Mouse (Mus musculus): Measurements from ENCODE around the gene Klhl41.
"Not testable (repeated sequence)": the region's sequence is repeated elsewhere in the genome, so short reads cannot be mapped to it uniquely, and the experiment has no call there.

Klhl41 gene

DNA sequence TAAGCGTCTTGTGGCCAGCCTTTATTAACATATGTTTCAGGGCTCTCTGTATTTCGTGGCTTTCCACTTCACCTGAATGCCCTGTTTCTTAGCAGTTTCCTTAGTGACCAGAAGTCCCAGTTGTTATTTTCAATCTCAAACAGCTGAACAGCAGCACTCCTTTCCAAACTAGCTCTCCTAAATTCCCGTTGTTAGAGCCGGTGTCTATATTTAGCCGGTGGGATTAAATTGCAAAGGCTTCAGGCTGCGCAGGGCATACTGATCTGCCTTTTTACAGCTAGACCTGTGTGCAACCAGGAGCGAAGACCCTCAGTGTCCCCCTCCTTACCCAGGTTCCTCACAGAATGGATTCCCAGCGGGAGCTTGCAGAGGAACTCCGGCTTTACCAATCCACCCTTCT is at the start of gene Klhl41:
Gene Klhl41 (plus strand): TSS at position 268 of the 400 bp plus-strand sequence.
- no peak for DNase-seq (ENCODE audit: low read depth)

GRCm38 (mm10) chr2:69629215-69629614 is 40.7 kb upstream of the Klhl41 start:
- no peak for DNase-seq (ENCODE audit: low read depth)

- DNase-seq (ENCODE audit: low read depth) = no peak
Observed at GRCm38 (mm10) chr2:69629914-69630313, 40.0 kb upstream of the Klhl41 start.

GRCm38 (mm10) chr2:69630792-69631191 is 39.1 kb upstream of the Klhl41 start:
- DNase-seq (ENCODE audit: low read depth) = no peak

DNA sequence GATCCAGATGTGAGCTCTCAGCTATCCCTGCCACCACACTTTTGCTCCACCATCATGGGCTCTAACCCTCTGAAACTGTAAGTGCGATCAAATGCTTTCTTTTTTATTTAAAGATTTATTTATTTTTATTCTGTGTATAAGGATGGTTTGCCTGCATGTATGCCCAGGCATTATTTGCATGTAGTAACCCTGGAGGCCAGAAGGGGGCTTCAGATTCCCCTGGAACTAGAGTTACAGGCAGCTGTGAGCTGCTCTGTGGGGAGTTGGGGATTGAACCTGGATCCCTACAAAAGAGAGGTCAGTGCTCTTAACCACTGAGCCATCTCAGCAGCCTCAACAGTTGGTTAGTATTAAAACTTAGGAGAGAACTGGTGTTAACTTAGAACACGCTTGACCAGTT is 38.5 kb upstream of the Klhl41 start:
- DNase-seq (ENCODE audit: low read depth) = peak; percentile 59

GRCm38 (mm10) chr2:69635064-69635701 is 34.7 kb upstream of the Klhl41 start:
- peak; percentile 91 for DNase-seq (ENCODE audit: low read depth)

- peak; percentile 84 for DNase-seq (ENCODE audit: low read depth)
Observed at GRCm38 (mm10) chr2:69635807-69636206, 34.1 kb upstream of the Klhl41 start.

- not testable (repeated sequence) for DNase-seq (ENCODE audit: low read depth)
Observed at GRCm38 (mm10) chr2:69637989-69638388, 31.9 kb upstream of the Klhl41 start.

- no peak for DNase-seq (ENCODE audit: low read depth)
Observed at GRCm38 (mm10) chr2:69640100-69640499, 29.8 kb upstream of the Klhl41 start.

DNA sequence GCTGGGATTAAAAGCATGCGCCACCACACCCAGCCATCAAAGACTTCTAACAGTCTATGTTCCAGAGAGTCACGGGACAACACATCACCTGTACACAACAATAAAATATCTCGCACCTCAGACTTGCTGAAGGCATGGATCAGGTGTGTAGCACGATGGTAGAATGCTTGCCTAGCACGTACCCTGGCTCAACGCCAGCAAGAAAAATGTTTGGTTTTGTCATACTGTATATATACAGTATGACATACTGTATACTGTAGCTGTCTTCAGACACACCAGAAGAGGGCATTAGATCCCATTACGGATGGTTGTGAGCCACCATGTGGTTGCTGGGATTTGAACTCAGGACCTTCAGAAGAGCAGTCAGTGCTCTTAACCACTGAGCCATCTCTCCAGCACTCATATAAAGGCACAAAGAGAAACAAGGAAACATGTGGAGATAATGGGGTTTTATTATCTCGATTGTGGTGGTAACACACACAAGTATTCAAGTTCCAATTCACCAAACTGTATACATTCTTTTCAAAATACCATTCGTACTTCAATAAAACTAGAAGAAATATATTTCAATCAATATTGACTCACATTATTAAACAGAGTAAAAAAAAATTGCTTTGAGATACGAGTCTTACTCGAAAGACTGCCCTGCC is 24.8 kb upstream of the Klhl41 start:
- no peak for DNase-seq (ENCODE audit: low read depth)

DNA sequence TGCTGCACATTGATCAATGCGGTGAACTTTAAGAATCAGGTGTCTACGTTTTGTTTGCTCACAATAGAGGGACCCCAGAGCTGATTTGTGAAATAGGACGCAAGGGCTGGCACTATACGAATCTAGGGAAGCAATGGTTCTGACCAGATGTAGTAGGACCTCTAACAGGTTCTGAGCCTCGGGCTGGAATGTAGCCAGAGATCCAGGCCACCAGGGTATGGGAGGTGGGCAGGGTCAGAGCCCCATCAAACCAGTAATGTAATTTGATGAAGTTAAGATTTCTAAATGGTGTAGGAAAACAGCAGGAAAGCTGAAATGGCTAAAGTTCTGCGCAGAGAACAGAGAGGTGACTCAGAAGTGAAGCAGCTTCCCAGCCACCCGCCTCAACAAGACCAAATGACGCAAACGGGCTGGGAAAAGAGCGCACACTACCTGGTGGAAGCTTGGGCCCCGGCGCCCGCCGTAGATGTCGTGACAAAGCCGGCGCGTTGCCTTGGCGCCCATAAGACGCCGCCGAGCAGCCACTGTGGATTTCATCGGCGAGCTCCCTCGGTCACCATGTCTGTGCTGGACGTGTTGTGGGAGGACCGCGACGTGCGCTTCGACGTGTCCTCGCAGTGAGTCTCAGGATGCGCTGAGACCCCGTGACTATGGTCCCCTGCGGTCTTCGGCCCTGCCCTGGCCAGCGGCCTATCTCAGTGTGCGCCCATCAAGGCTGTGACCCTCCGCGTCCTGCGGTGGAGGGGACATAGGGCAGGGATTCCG is 23.0 kb upstream of the Klhl41 start, which contains the start of gene Bbs5:
Gene Bbs5 (plus strand): TSS at position 446 of the 765 bp plus-strand sequence.
- DNase-seq (ENCODE audit: low read depth) = peak; percentile 53

DNA sequence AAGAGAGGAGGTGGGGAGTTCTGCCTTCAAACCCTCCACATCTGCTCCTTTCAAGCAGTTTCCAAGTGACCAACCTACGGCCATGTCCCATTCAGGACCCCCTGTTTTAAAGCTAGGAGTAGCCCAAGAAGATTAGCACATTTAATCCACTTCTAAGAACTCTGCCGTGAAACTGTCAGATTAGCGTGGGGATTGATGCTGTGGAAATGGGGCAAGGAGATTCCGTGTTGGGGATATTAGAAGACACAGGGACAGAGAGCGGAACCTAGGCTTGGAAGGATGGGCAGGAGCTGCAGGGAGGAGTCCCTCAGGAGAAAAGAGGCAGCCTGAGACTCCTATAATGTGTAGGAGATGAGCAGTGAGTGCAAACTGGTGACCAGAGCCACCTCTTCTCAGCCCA is 20.2 kb upstream of the Klhl41 start:
- DNase-seq (ENCODE audit: low read depth) = no peak

DNA sequence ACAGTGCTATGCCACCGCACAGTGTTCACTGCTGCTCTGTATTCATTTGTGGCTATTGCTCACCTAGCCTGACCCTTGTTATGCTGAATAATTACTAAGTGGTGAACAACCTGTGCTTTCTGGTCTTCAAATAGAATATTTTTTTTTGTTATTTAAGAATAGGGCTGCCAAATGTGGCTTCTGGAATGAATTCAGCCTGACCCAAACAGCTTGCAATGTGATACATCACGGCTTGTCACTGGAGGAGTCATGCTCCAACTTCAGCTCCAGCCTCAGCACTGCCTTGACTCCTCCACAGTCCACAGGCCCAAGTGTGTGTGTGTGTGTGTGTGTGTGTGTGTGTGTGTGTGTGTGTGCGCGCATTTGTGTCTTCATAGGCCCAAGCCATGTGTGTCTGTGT is 10.6 kb upstream of the Klhl41 start:
- DNase-seq (ENCODE audit: low read depth) = no peak

DNA sequence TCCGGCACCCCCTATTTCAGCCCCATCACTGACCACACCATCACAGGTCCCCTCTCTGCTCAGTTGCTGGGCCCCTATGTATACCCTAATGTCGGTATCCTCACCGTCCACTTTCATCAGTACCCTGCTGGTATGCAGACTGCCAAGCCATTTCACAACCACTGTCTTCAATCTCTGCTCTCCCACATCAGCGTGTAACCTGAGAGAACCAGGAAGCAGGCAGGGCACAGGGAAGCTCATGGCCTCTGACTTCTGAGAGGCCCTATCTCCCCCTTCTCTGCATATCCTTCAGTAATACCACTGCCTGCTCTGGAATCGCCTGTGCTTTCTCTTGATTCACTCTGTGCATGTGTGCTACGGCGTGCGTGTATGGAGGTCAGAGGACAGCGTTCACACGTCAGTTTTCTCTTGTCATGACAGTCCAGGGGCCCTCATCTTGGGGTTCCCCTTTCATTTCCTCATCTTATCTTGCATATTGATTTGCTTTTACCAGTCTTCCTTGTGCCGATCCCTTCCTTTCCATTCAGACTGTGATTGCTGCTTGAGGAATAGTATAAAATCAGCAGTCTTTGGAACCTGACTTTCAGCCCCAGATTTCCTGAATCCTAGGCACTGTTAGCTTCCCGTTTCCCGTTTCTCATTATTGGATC is 6.0 kb upstream of the Klhl41 start:
- no peak for DNase-seq (ENCODE audit: low read depth)

- DNase-seq (ENCODE audit: low read depth) = no peak
Observed at GRCm38 (mm10) chr2:69667656-69668055, 2.3 kb upstream of the Klhl41 start.

GRCm38 (mm10) chr2:69668414-69668813 is 1.5 kb upstream of the Klhl41 start:
- DNase-seq (ENCODE audit: low read depth) = no peak

GRCm38 (mm10) chr2:69673723-69674122 is 3.8 kb downstream of the Klhl41 start:
- DNase-seq (ENCODE audit: low read depth) = no peak

DNA sequence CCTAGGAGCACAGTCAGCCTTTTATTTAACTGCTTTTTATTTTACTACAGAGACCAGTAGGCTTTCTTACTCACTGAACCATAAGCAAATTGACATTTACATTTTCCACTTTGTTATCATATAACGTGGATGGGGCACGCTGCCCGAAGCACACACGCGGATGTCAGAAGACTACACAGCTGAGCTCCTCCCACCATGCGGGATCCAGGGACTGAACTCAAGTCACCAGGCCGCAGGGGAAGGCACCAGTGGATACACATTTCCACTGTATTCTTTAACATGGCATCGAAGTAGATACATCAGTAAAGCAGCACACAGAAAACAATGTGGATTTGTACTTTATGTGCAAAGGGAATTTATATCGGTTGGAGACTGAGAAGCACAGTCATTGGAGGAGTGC is 5.3 kb downstream of the Klhl41 start:
- no peak for DNase-seq (ENCODE audit: low read depth)

DNA sequence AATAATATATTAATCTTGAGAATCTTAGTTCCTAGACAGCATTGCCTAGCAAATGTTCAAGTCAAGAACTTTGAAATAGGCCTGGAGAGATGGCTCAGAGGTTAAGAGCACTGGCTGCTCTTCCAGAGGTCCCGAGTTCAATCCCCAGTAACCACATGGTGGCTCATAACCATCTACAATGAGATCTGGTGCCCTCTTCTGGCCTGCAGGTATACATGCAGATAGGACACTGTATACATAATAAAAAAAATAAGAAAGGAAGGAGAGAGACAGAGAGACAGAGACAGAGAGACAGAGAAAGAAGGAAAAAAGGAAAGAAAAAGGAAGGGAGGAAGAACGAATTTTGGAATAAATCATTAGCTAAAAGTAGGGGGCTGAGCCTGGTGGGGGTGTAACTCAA is 6.8 kb downstream of the Klhl41 start:
- DNase-seq (ENCODE audit: low read depth) = peak; percentile 35

GRCm38 (mm10) chr2:69677215-69677614 is 7.3 kb downstream of the Klhl41 start:
- DNase-seq (ENCODE audit: low read depth) = not testable (repeated sequence)

GRCm38 (mm10) chr2:69679990-69680389 is 10.1 kb downstream of the Klhl41 start:
- peak; percentile 44 for DNase-seq (ENCODE audit: low read depth)

- DNase-seq (ENCODE audit: low read depth) = no peak
Observed at GRCm38 (mm10) chr2:69681931-69682330, 12.0 kb downstream of the Klhl41 start.

Measured in induced T-regulatory cell, adult 2 months (primary cell).